Mouse (Mus musculus) MEL (cell line): ENCODE results near the gene Aip.

Experiments used
- CTCF ChIP-seq, 3 experiments: IDR thresholded peaks in 2 of 3; conservative IDR thresholded peaks in 1 of 3; 2 replicates each; pipeline ENCODE4 v1.5.1; 2011 to 2012; ENCODE audit warnings: low read length in 3 of 3, low read depth in 2 of 3, mild to moderate bottlenecking in 2 of 3, improper control_type of control experiment in 1 of 3, inconsistent platforms in 1 of 3, mixed read lengths in 1 of 3, moderate library complexity in 1 of 3; ENCODE audit not compliant: control insufficient read depth in 1 of 3, insufficient read depth in 1 of 3, poor library complexity in 1 of 3, severe bottlenecking in 1 of 3
- ELF1 ChIP-seq: IDR thresholded peaks from 2 replicates; pipeline ENCODE4 v1.6.1; 2014; ENCODE audit warnings: low read depth, mild to moderate bottlenecking, inconsistent platforms, low read length, improper control_type of control experiment, moderate library complexity
- EP300 ChIP-seq, 2 experiments: IDR thresholded peaks; 2 replicates each; pipeline ENCODE4 v1.6.1; 2011; ENCODE audit warnings: improper control_type of control experiment in 2 of 2, low read length in 2 of 2, low read depth in 1 of 2, mild to moderate bottlenecking in 1 of 2
- GATA1 ChIP-seq: IDR thresholded peaks from 2 replicates; pipeline ENCODE4 v1.6.1; 2011; ENCODE audit warnings: low read depth, low read length, improper control_type of control experiment
- HCFC1 ChIP-seq: IDR thresholded peaks from 2 replicates; pipeline ENCODE4 v1.6.1; 2012; ENCODE audit warnings: low read depth, mild to moderate bottlenecking, inconsistent platforms, low read length, improper control_type of control experiment, moderate library complexity
- MAX ChIP-seq: IDR thresholded peaks from 2 replicates; pipeline ENCODE4 v1.6.1; 2011; ENCODE audit warnings: low read length, improper control_type of control experiment
- POLR2A ChIP-seq, 2 experiments: IDR thresholded peaks; 2 replicates each; pipeline ENCODE4 v1.6.1; 2011 to 2012; ENCODE audit warnings: low read length in 2 of 2, mild to moderate bottlenecking in 2 of 2, control low read depth in 1 of 2, improper control_type of control experiment in 1 of 2, low read depth in 1 of 2, moderate library complexity in 1 of 2; ENCODE audit not compliant: control insufficient read depth in 1 of 2, insufficient read depth in 1 of 2, poor library complexity in 1 of 2
- USF2 ChIP-seq, 2 experiments: IDR thresholded peaks; 2 replicates each; pipeline ENCODE4 v1.6.1; 2011 to 2012; ENCODE audit warnings: improper control_type of control experiment in 2 of 2, low read length in 2 of 2, borderline replicate concordance in 1 of 2, inconsistent platforms in 1 of 2, low read depth in 1 of 2, mild to moderate bottlenecking in 1 of 2; ENCODE audit not compliant: insufficient read depth in 1 of 2
- ZNF384 ChIP-seq: IDR thresholded peaks from 2 replicates; pipeline ENCODE4 v1.6.1; 2012; ENCODE audit warnings: low read depth, mild to moderate bottlenecking, inconsistent platforms, low read length, improper control_type of control experiment

DNA sequence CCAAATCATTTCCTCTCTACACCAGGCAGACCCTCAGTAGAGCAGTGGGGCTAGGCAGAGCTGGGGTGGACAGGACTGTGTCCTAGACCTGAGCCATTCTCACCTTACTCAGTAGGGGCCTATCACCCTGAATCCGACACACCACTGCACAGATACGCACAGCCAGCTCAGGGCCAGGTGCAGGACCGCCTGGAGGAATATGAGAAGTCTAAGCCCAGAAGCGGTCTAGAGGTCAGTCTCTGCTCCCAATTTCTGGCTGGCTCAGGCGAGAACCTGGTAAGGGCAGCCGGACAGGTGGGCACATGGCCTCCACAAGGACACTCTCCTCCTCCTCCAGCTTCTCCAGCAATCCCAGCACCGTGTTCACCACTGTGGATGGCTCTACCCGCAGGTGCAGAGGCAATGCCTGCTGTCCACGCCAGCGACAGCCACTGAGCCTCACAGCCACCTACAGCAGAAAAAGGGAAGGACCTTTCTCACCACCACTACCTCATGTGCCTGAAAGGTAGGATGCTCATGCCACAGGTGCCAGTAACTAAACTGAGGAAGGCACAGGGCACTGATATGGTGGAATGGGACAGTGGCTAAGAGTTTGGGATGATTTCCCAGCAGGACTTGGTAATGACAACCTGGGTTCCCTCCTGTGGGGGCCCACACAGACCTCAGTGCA, 45.2 kb upstream of the Aip start:
- no peak for TF ChIP-seq MAX
- TF ChIP-seq EP300 (IDR thresholded peaks at IDR 0.05; ENCODE audit: low read depth in 1 of 2, low read length in 2 of 2) = no peak
- no peak for TF ChIP-seq USF2 (IDR thresholded peaks at IDR 0.05; ENCODE audit: borderline replicate concordance in 1 of 2, insufficient read depth in 1 of 2, low read depth in 1 of 2, low read length in 2 of 2)
- no peak for TF ChIP-seq GATA1
- no peak for TF ChIP-seq CTCF (IDR thresholded peaks at IDR 0.05 in 2 of 3, conservative IDR thresholded peaks at IDR 0.05 in 1 of 3; ENCODE audit: control insufficient read depth in 1 of 3, insufficient read depth in 1 of 3, low read depth in 2 of 3, low read length in 3 of 3, poor library complexity in 1 of 3, severe bottlenecking in 1 of 3)
- TF ChIP-seq ZNF384 = no peak
- no peak for TF ChIP-seq POLR2A (IDR thresholded peaks at IDR 0.05; ENCODE audit: control insufficient read depth in 1 of 2, insufficient read depth in 1 of 2, low read depth in 1 of 2, low read length in 2 of 2, poor library complexity in 1 of 2)
- TF ChIP-seq HCFC1 = no peak
- TF ChIP-seq ELF1 = no peak
